Mouse (Mus musculus) embryonic fibroblast, embryonic 13.5 days (primary cell): ENCODE measurements around the gene Catsperd. TPM values are rescaled to one million over a fixed set of nuclear protein-coding genes. Genes with fewer than 3 reads are reported as not detected.

ENCODE experiments used
- H3K27ac ChIP-seq: 2 replicates; pipeline ENCODE4 v1.5.1; 2012; ENCODE audit warnings: low read length, control low read depth, inconsistent platforms; ENCODE audit not compliant: insufficient read depth
- H3K4me1 ChIP-seq: 2 replicates; pipeline ENCODE4 v1.6.1; 2011; ENCODE audit warnings: low read length; ENCODE audit not compliant: control insufficient read depth, insufficient read depth
- H3K4me3 ChIP-seq: 2 replicates; pipeline ENCODE4 v1.5.1; 2011; ENCODE audit warnings: mild to moderate bottlenecking, control low read depth, low read length; ENCODE audit not compliant: insufficient read depth
- CTCF ChIP-seq: IDR thresholded peaks from 2 replicates; pipeline ENCODE4 v1.5.1; 2011; ENCODE audit warnings: mild to moderate bottlenecking, control low read depth, low read length, moderate library complexity, borderline replicate concordance; ENCODE audit not compliant: insufficient read depth
- POLR2A ChIP-seq: IDR thresholded peaks from 2 replicates; pipeline ENCODE4 v1.6.1; 2011; ENCODE audit warnings: low read depth, mild to moderate bottlenecking, control low read depth, low read length, moderate library complexity
- polyA plus RNA-seq: library from polyadenylated mRNA; stranded (reverse); fragments of >200 nt; gene quantifications from 2 replicates; pipeline ENCODE4 v1.2.4, GENCODE M21; 2011; ENCODE audit warnings: low read depth; ENCODE audit not compliant: missing spikeins, insufficient read length

Catsperd gene
- polyA plus RNA-seq, 1 experiment = 0.56 TPM

GRCm38 (mm10) chr17:56593527-56594271 is 34.2 kb upstream of the Catsperd start:
- no peak overlapping the region for H3K4me3 ChIP-seq
- H3K4me1 ChIP-seq = no peaks in the 10 kb centered on the region
- no peak overlapping the region for H3K27ac ChIP-seq
- no peak for TF ChIP-seq POLR2A
- no peak for TF ChIP-seq CTCF

GRCm38 (mm10) chr17:56603186-56604069 is 24.5 kb upstream of the Catsperd start:
- H3K4me1 ChIP-seq = 0 out of 2 replicates have a peak, but pooled peaks cover 4% of the 10 kb centered on the region

GRCm38 (mm10) chr17:56604070-56604380 is 23.9 kb upstream of the Catsperd start:
- no peak for TF ChIP-seq POLR2A
- no peak for TF ChIP-seq CTCF
- H3K4me3 ChIP-seq = no peak overlapping the region
- no peak overlapping the region for H3K27ac ChIP-seq

More at GRCm38 (mm10) chr17:56603186-56604069, 24.5 kb upstream of the Catsperd start:
- no peak for TF ChIP-seq CTCF
- TF ChIP-seq POLR2A = no peak
- Histone ChIP-seq H3K4me3 (no peak overlapping the region), H3K27ac (no peak overlapping the region)

GRCm38 (mm10) chr17:56604422-56604821 is 23.5 kb upstream of the Catsperd start:
- Histone ChIP-seq H3K4me3 (no peak overlapping the region), H3K4me1 (0 out of 2 replicates have a peak, but pooled peaks cover 6% of the 10 kb centered on the region), H3K27ac (no peak overlapping the region)
- TF ChIP-seq POLR2A (no peak), CTCF (no peak)

More at GRCm38 (mm10) chr17:56604070-56604380, 23.9 kb upstream of the Catsperd start:
- 0 out of 2 replicates have a peak, but pooled peaks cover 6% of the 10 kb centered on the region for H3K4me1 ChIP-seq

GRCm38 (mm10) chr17:56605431-56605830 is 22.5 kb upstream of the Catsperd start:
- Histone ChIP-seq H3K4me3 (no peak overlapping the region), H3K27ac (no peak overlapping the region), H3K4me1 (0 out of 2 replicates have a peak, but pooled peaks cover 6% of the 10 kb centered on the region)
- TF ChIP-seq CTCF (no peak), POLR2A (no peak)

GRCm38 (mm10) chr17:56607521-56608062 is 20.4 kb upstream of the Catsperd start:
- TF ChIP-seq POLR2A (no peak), CTCF (no peak)
- no peak overlapping the region for H3K27ac ChIP-seq
- no peak overlapping the region for H3K4me3 ChIP-seq

GRCm38 (mm10) chr17:56608699-56609098 is 19.2 kb upstream of the Catsperd start:
- Histone ChIP-seq H3K4me1 (0 out of 2 replicates have a peak, but pooled peaks cover 6% of the 10 kb centered on the region), H3K27ac (no peak overlapping the region), H3K4me3 (peak overlapping the region; percentile 65)
- no peak for TF ChIP-seq POLR2A
- TF ChIP-seq CTCF = no peak

More at GRCm38 (mm10) chr17:56607521-56608062, 20.4 kb upstream of the Catsperd start:
- 0 out of 2 replicates have a peak, but pooled peaks cover 6% of the 10 kb centered on the region for H3K4me1 ChIP-seq

GRCm38 (mm10) chr17:56609452-56610171 is 18.3 kb upstream of the Catsperd start, which contains the start of gene 2410015M20Rik:
2410015M20Rik (minus strand) TSS chr17:56609771.
- Histone ChIP-seq H3K27ac (peak within 1 kb of the TSS; percentile 54), H3K4me1 (0 out of 2 replicates have a peak, but pooled peaks cover 6% of the 10 kb centered on the region), H3K4me3 (peak within 1 kb of the TSS; percentile 78)
- TF ChIP-seq POLR2A (peak; percentile 81), CTCF (no peak)

GRCm38 (mm10) chr17:56611323-56611722 is 16.6 kb upstream of the Catsperd start:
- Histone ChIP-seq H3K4me3 (no peak overlapping the region), H3K4me1 (0 out of 2 replicates have a peak, but pooled peaks cover 6% of the 10 kb centered on the region), H3K27ac (no peak overlapping the region)
- TF ChIP-seq POLR2A = 0 out of 2 replicates have a peak, but pooled peaks have one; percentile 4
- no peak for TF ChIP-seq CTCF
